Mouse (Mus musculus): ENCODE results near the gene Klhl10. TPM values are rescaled to one million over a fixed set of nuclear protein-coding genes. Genes with fewer than 3 reads are reported as not detected.

Gene Klhl10
- total and polyA plus RNA-seq, 3 experiments: 0.65 to 0.81 TPM; not detected in 1

- no peak overlapping the region for H3K4me3 ChIP-seq (ENCODE audit: control insufficient read depth in 1 of 2, insufficient read depth in 1 of 2, low read depth in 2 of 2, low read length in 2 of 2)
- H3K9me3 ChIP-seq (replicated peaks; ENCODE audit: insufficient read depth, low read length): no peaks in the 10 kb centered on the region
- peak; percentile 30 for DNase-seq (ENCODE audit: low read depth, low spot score)
- H3K27ac ChIP-seq (ENCODE audit: control insufficient read depth, low read depth, low read length): no peak overlapping the region
- TF ChIP-seq MAX (IDR thresholded peaks at IDR 0.05; ENCODE audit: low read length) (no peak), EP300 (IDR thresholded peaks at IDR 0.05; ENCODE audit: low read depth in 1 of 2, low read length in 2 of 2) (no peak), USF2 (IDR thresholded peaks at IDR 0.05; ENCODE audit: borderline replicate concordance in 1 of 2, insufficient read depth in 1 of 2, low read depth in 1 of 2, low read length in 2 of 2) (no peak), RAD21 (IDR thresholded peaks at IDR 0.05; ENCODE audit: low read depth, low read length) (no peak), POLR2AphosphoS2 (IDR thresholded peaks at IDR 0.05; ENCODE audit: low read length) (no peak), CHD2 (IDR thresholded peaks at IDR 0.05; ENCODE audit: low read length) (no peak), MYB (IDR thresholded peaks at IDR 0.05; ENCODE audit: low read depth, low read length) (no peak), SIN3A (IDR thresholded peaks at IDR 0.05; ENCODE audit: low read length) (no peak), ELF1 (IDR thresholded peaks at IDR 0.05; ENCODE audit: low read depth, low read length) (no peak), ZC3H11A (IDR thresholded peaks at IDR 0.05; ENCODE audit: low read depth, low read length) (no peak), ZMIZ1 (IDR thresholded peaks at IDR 0.05; ENCODE audit: low read depth, low read length) (no peak), E2F4 (IDR thresholded peaks at IDR 0.05; ENCODE audit: borderline replicate concordance, low read depth, low read length) (no peak), MAFK (IDR thresholded peaks at IDR 0.05; ENCODE audit: borderline replicate concordance, low read depth, low read length) (no peak), UBTF (IDR thresholded peaks at IDR 0.05; ENCODE audit: borderline replicate concordance, insufficient read depth, low read depth, low read length) (no peak), TAL1 (IDR thresholded peaks at IDR 0.05; ENCODE audit: low read length) (no peak), BHLHE40 (IDR thresholded peaks at IDR 0.05; ENCODE audit: borderline replicate concordance, low read depth, low read length) (no peak), CTCF (IDR thresholded peaks at IDR 0.05 in 2 of 3, conservative IDR thresholded peaks at IDR 0.05 in 1 of 3; ENCODE audit: control insufficient read depth in 1 of 3, insufficient read depth in 1 of 3, low read depth in 2 of 3, low read length in 3 of 3, poor library complexity in 1 of 3, severe bottlenecking in 1 of 3) (no peak), GABPA (IDR thresholded peaks at IDR 0.05; ENCODE audit: low read depth, low read length) (no peak)
- H3K9ac ChIP-seq (ENCODE audit: control insufficient read depth, low read depth, low read length, poor library complexity, severe bottlenecking): no peak overlapping the region
- no peaks in the 10 kb centered on the region for H3K79me2 ChIP-seq (ENCODE audit: control insufficient read depth, insufficient read depth, low read length, poor library complexity)
- peaks cover 0 to 36% of the 10 kb centered on the region in 2 experiments; a peak in 2 of 4 replicates for H3K4me1 ChIP-seq (ENCODE audit: control insufficient read depth in 1 of 2, insufficient read depth in 2 of 2, low read length in 2 of 2)
- H3K36me3 ChIP-seq (ENCODE audit: control insufficient read depth in 1 of 2, insufficient read depth in 2 of 2, low read length in 2 of 2): peaks cover 0 to 17% of the 10 kb centered on the region in 2 experiments; a peak in 2 of 4 replicates
- H3K27me3 ChIP-seq (ENCODE audit: control insufficient read depth in 1 of 2, insufficient read depth in 2 of 2, low read length in 2 of 2): no peaks in the 10 kb centered on the region
Observed at GRCm38 (mm10) chr11:100393733-100394132, 48.0 kb upstream of the Klhl10 start.

- H3K27me3 ChIP-seq (ENCODE audit: control insufficient read depth in 1 of 2, insufficient read depth in 2 of 2, low read length in 2 of 2): no peaks in the 10 kb centered on the region
- peaks cover 0 to 43% of the 10 kb centered on the region in 2 experiments; a peak in 2 of 4 replicates for H3K4me1 ChIP-seq (ENCODE audit: control insufficient read depth in 1 of 2, insufficient read depth in 2 of 2, low read length in 2 of 2)
- no peak for DNase-seq (ENCODE audit: low read depth, low spot score)
- no peak overlapping the region for H3K4me3 ChIP-seq (ENCODE audit: control insufficient read depth in 1 of 2, insufficient read depth in 1 of 2, low read depth in 2 of 2, low read length in 2 of 2)
- peaks cover 0 to 20% of the 10 kb centered on the region in 2 experiments; a peak in 2 of 4 replicates for H3K36me3 ChIP-seq (ENCODE audit: control insufficient read depth in 1 of 2, insufficient read depth in 2 of 2, low read length in 2 of 2)
- no peaks in the 10 kb centered on the region for H3K9me3 ChIP-seq (replicated peaks; ENCODE audit: insufficient read depth, low read length)
- H3K79me2 ChIP-seq (ENCODE audit: control insufficient read depth, insufficient read depth, low read length, poor library complexity): no peaks in the 10 kb centered on the region
- TF ChIP-seq TBP (IDR thresholded peaks at IDR 0.05; ENCODE audit: low read depth, low read length): 0 out of 2 replicates have a peak, but pooled peaks have one; percentile 15
- TF ChIP-seq ZKSCAN1 (IDR thresholded peaks at IDR 0.05; ENCODE audit: low read depth, low read length): no peak
- no peak overlapping the region for H3K27ac ChIP-seq (ENCODE audit: control insufficient read depth, low read depth, low read length)
- no peak overlapping the region for H3K9ac ChIP-seq (ENCODE audit: control insufficient read depth, low read depth, low read length, poor library complexity, severe bottlenecking)
Observed at GRCm38 (mm10) chr11:100394353-100395074, 47.2 kb upstream of the Klhl10 start.
